Mouse (Mus musculus) lung, postnatal 4 days (tissue): ENCODE results near the gene Timm50.

ENCODE experiments used
- DNase-seq, 2 experiments: peaks; one replicate each; pipeline ENCODE4 v3.0.0; 2021

Gene Timm50

DNA sequence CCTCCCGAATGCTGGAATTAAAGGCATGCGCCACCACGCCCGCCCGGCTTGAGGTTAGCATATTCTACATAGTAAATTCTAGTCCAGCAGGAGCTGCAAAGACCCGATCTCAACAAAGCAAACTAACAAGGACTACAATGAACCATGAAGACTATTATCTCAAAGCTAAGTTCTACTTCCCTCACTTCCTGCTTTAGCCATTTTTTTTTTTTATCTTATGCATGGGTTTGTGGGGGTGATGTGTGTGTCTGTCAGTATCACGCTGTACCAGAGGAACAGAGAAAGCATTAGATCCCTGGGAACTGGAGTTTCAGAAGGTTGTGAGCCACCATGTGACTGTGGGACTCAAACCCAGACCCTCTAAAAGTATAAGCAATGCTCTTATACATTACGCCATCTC lies 13.4 kb upstream of the Timm50 start:
- no peak for DNase-seq

DNA sequence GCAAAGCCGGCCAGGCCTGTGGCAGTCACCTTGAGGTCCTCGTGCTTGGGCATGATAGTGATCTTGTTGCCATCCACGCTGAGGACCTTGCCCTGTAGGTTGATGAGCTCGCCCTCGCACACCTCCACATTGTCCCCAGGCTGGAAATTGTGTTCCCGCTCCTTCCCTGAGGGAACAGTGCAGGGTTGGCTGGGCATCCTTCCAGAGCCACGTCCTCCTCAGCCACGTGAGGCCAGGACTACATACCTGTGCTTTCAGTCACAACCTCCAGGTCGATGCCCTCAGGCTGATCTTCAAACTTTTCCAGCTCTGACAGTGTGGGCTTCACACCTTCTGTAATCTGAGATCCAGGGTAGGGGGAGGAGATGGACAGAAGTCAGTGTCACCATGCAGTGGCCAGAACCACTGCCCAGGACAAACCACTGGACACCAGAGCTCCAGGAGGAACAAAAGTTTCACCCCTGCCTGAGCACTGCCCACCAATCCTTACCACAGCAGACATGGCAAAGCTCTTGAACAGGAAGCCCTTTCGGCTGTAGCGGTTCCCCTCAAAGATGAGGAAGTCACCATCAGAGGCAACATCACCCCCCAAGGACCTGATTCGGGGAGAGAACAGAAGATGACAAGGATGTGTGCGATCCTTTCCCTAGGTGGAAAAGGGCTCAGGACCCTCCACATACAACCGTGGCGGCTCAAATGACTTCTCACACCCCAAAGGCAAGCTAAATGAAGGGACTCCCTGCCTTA lies 10.3 kb upstream of the Timm50 start:
- no peak for DNase-seq

DNA sequence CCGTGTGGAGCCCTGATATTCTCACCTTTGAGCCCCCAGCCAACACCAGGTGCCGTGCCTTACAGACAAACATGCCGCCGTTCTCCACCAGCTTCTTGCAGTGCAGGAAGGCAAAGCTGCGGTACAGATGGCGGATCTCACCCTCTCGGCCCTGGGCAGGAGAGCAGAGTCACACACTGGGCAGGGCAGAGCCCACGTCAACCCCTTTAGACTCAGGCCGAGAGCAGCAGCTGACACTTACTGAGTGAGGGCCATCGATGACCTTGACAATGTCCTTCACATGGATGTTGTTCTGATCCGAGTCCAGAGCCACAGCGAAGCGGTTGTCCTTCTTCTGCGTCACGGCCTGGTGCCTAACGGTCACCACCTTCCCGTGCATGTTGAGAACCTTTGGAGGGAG lies 6.8 kb upstream of the Timm50 start:
- no peak for DNase-seq

DNA sequence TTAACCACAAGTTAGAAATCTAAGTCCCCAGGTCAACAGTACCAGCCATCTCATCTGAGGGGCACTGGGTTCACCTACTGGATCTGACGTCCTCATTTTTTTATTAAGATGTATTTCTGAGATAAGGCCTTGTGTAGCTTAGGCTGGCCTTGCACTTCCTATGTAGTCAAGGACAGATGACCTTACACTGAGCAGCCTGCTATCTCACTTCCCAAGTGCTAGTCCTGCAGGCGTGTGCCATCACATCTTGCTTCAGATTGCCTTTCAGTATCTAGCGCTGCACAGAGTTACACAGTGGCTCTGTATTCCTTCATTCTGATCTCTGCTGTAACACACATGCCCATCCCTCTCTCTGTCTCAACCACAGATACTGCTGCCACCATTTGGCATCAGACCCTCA lies 6.2 kb upstream of the Timm50 start:
- no peak for DNase-seq

DNA sequence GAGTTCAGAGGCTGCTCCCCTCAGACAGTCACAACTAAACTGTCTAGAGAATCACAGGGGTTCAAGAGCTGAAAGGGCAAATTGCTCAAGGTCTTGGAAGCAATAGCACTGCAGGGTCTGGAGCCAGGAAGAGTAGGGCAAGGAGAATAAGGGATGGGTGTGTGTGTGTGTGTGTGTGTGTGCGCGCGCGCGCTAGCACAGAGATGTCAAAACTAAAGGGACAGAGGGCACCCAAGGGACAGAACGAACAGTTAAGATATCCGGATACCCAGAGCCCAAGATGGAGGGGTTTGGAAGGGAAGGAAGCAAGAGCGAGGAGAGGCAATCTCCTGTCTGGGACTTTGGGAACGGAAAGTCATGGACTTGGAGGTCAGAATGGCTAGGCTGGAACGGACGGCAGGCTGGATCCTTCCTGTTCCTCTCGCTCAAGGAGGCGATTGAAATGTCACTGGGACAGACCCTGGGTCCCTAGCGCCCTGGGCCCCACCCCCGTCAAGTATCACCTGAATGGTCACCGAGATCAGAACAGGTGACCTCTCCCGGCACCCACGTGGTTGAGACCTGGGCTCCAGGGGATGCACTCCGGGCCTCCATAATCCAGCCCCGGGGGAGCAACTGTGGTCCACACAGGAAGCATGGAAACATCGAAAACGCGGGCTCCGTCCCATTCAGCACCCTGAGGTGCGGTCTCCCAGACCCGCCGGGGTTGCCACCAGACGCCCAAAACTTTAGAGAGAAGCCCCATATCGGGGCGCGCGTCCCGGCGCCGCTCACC lies 534 bp downstream of the Timm50 start:
- DNase-seq = no peak

DNA sequence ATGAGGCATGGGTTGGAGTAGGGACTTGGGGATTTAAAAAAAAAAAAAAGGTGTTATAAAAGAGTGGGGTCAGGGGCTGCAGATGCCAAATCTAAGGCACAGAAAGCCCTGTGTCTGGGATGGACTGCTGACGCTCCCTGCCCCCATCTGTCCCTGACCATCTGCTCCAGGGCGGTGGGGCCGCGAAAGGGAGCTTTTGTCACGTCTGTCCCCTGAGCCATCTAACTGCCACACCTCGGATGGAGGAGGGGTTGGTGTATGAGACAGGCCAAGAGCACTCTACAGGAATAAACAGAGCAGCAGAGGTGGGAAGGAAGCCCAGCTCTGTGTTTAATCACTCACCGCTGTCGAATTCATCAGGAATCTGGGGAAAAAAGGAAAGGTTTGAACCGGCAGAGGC lies 2.1 kb downstream of the Timm50 start:
- no peak for DNase-seq

DNA sequence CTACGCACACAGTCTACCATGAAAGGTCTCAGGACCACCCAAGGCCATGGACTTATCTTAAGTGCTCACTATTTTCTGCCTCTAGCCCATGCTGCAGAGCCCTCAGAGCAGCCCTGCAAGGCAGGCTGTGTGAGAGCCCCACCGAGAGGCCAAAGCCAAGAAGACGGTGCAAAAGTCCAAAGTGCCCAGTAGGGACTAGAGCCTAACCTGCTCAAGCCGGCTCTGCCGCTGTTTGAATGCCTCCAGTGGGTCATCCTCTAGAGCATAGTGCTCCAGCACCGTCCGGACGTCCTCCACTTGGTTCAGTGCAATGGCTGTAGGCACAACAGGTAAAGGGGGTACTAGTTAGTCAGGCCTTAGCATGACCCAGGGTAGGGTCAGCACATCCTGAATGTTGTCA lies 5.7 kb downstream of the Timm50 start:
- no peak for DNase-seq

DNA sequence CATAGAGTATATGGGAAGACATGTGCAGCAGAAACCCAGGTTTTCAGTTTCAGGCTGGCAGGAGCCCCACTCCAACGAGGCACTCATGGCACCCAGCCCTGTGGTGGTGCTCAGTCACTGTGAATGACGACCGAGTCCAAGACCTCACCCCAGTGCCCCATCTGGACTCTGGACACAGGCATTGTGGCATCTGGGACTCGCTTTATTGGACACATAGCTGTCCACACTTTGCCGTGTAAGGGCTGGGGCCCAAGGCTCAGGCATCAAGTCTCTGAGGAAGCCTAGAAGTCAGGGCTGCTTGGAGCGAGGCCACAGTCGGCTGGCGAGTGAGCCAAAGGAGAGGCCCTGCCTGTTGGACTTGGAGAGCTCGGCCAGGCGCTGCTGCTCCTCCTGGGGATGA lies 6.2 kb downstream of the Timm50 start:
- no peak for DNase-seq

DNA sequence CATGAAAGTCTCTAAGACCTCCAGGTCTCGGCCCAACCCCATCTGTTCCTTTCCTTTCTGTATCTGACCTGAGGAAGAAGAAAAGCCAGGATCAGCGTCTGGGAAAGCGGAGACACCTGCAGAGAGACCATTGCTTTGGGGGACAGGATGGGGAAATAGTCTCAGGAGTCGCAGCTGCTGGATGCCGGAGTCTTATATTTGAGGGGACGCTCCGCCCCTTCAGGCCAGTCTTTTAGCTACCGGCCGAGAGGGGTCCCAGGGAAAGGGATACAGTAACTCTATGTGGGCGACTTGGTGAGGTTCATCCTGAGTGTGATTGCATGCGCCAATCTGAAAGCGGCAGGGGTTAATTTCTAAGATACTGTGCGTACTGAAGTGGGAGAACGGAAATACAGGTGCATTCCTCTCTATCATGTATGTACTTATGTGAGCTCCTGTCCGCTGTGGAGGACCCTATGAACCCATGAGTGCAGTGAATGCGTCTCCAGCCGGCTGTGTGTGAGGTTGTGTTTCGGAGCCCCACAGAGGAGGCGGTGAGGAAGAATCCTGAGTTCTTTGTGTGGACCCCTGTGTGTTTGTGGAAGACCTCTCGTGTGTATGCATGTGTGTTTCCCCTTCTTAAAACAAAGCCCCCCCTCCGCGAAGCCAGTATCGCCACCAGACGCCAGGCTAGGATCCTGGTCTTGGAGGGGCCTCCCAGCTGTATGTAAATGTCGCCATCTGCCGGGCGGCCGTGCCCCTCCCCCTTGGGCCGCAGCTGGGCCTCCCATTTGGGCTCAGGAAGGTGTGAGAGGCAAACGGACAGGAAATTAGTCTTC lies 10.0 kb downstream of the Timm50 start, which contains the start of gene Dll3:
TSS of gene Dll3 (minus strand) at position 623 of the 818 bp plus-strand sequence.
- peak; percentile 71 for DNase-seq

DNA sequence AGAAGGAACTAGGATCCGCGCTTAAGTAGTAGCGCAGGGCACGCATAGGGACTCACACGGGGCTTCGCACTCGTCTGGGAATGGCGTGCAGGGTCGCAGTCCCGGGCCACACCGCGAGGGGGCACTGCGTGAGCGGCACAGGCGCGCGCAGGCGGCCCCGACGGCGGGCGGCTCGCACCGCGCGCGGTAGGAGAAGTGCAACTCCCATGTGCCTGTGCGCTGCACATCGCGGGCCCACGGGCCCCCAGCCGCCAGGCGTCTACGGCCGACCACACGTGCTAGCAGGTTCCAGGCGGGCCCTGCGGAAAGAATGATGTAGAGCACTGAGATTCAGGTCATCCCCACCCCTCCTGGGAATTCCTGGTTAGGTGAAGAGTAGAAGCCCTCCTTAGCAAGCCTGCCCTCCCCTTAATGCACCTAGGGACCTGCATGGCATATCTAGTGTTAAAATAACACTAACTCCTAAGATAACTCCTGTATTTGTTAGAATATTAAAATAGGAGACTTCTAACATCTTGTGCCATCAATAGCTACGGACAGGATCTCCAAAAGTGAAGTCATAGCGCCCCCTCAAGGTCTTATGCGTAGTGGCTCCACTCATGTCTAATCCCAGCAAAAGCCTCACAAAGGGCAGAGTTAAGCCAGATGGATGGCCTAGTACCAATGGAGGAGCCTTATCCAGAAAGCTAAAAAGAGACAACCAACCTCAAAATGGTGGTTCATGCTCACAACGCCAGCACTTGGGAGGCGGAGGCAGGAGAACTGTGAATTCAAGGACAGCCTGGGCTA lies 12.8 kb downstream of the Timm50 start:
- DNase-seq = peak in 1 of 2 experiments; percentile 55

DNA sequence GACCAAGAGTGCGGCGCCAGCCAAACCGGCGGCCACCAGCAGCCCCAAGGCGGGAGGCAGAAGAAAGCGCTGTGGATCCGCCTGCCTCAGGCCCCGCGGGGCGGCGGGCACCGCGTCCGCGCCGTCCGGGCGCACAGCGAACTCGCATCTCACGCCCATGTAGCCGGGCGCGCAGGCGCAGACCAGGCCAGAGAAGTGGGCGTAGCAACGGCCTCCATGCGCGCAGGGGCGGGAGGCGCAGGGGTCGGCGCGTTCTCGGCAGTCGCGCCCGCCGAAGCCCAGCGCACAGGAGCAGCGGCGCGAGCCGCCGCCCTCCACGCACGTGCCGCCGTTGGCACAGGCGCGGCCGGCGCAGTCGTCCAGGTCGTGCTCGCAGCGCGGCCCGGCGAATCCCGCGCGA lies 17.4 kb downstream of the Timm50 start:
- peak; percentile 64 to 78 for DNase-seq

DNA sequence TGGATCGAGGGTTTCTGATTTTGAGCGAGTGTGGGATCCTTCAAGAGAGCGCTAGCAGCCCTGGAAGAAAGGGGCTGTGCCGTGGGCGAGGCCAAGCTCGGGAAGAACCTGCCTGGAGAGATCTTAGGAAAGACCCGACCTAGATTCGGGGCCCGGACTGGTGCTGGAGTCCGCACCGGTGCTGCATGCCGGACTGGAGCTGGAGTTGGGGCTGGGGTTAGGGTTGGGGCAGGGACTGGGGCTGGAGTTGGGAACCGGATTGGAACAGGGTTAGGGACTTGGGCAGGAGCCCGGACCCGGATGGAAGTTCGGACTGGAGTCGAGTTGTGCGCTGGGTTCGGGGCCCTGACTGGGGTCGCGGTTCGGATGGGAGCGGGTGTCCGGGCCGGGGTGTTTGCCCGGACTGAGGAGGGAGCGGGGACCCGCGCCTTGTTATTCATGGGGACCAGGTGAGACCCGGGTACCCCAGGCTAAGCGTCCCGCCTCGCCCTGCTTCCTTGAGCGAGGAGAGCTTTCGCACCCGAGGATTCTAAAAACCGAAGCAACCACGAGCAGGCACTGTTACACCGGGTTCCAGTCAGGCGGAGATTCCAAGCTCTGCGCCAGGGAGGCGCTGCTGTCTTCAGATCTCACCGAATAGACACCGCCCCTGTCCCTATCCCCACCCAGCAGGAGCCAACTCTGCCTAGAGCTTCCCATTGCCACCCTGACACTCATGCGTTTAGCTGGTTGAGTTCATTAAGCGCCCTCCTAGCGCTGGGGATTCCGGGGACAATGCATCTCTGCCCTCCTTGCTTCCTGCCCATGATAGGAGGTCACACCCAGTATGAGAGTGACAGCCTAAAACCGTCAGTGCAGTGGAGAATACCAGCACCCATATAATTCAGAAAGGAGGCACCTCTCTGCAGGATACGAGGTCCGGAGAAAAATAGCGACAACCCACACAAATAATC lies 21.0 kb downstream of the Timm50 start, which contains the start of gene Selenov:
TSS of gene Selenov (minus strand) at position 549 of the 953 bp plus-strand sequence.
- peak; percentile 17 to 40 for DNase-seq

DNA sequence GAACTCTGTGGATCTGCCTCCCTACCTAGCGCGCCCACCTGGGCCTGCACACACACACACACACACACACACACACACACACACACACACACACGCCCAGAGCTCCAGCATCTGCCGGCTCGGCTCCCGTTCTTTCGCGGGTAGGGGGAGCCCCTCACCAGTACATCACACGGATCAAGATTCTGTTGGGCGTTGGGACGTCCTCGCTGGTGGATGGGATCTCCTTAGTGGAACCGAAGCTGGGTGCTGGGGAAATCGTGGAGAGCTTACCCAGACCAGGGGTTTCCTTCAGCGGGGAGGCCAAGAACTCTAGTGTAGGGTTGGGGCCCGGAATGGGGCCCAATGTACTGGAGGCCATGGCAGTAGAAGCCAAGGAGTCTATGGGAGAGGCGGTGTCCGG lies 21.7 kb downstream of the Timm50 start:
- DNase-seq = peak in 1 of 2 experiments; percentile 43

DNA sequence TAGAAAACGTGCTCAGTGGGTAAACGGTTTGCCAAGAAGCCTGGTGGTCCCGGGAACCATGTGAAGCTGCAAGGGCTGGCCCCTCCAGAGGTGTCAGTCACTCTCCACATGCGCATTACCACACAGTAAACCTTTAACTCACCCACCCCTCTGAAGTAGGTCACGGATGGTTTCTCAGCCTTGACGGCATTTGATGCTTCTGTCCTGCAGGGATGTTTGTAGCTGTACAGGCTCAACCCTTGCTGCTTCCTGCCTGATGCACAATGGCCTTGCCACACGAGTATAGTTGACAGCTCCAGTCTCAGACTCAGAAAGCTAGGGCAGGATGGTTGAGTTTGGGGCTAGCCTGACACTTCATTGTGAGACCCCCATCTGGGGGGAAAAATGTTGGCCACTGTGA lies 31.2 kb downstream of the Timm50 start:
- DNase-seq = no peak

DNA sequence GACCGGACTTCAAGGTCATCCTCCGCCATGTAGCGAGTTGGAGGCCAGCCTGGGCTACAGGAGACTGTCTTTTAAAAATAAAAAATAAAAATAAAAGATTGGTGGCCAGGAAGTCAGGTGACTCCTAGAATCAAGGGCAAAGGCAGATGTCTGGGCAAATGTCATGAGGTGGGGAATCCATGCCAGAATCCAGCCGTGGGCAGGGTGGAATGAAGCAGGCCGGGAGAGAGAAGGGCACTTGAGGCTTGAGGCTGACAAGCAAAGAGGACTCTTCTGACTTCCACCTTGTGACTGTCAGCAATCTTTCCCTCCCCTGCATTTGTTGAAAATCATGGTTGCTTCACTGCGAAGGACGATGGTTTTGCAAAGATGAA lies 33.6 kb downstream of the Timm50 start:
- DNase-seq = no peak

DNA sequence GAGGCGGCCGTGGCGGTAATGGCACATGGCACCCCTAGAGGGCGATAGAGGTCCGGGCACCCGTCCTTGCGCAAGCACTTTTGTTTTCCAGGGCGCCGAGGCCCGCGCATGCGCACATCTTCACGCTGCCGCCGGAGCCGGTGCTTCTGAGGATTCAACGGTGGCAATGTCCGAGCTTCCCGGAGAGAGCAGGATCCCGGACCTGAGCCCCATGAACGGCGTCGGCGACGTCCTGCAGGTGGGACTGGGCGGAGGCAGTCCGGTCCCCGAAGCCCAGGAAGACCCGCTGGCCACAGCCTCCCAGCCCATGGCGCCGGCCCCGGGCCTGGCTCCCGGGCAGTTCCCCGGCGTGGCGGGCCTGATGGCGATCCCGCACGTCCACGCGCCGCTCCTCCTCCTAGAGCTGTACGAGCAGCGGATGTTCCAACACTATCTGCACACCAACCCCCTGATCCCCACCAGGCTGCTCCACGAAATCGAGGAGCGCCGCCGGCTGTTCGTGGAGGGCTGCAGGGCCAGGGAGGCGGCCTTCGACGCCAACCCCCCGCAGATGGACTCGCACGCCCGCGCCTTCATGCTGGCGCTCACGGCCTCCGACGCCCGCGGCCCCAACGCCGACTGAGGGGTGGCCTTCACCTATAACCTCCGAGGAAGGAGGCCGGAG lies 34.1 kb downstream of the Timm50 start, which contains the start of gene Eid2b:
TSS of gene Eid2b (plus strand) at position 125 of the 664 bp plus-strand sequence.
- peak; percentile 95 to 97 for DNase-seq

DNA sequence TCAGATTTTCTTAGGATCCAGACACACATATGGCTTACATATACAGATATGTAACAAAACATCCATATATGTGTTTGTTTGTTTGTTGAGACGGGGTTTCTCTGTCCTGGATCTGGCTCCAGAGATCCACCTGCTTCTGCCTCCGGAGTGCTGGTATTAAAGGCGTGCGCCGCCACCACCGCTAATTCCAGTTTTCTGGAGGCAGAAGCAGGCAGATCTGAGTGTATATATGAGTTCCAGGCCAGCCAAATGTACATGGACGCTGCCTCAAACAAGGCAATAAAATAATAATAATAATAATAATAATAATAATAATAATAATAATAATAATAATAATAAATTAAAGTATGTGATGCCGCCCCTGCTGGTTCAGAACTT lies 34.6 kb downstream of the Timm50 start:
- no peak for DNase-seq

DNA sequence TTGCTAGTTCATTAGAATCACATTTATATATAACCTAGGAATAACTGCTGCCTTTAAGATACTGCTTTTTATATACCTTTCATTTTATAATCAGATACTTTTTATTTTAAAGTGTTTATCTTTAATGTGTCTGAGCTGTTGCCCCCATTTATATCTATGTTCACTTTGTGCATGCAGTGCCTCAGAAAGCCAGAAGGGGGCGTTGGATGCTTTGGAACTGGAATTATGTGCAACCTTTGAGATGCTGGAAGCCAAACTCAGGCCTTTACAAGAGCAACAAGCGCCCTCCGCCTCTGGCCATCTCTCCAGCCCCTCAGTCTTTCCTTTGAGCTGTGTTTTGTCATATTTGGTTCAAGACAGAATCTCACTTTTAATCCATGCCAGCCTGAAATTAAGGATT lies 40.1 kb downstream of the Timm50 start:
- no peak for DNase-seq

DNA sequence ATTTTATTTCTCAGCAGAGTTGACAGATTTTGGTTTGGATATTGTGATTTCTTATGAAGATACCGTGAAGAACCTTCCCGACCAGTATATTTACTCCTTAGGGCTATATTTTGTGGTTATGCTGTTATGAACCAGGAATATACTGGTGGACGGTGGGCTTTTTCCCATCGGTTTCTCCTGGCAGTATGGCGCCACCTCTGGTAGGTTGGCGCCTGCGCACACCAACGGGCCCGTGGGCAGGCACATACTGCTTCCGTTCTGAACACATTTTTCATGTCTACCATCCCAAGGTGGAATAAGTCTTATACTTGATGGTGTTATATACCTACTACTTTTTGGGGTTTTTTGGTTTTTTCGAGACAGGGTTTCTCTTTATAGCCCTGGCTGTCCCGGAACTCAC lies 42.5 kb downstream of the Timm50 start:
- no peak for DNase-seq

DNA sequence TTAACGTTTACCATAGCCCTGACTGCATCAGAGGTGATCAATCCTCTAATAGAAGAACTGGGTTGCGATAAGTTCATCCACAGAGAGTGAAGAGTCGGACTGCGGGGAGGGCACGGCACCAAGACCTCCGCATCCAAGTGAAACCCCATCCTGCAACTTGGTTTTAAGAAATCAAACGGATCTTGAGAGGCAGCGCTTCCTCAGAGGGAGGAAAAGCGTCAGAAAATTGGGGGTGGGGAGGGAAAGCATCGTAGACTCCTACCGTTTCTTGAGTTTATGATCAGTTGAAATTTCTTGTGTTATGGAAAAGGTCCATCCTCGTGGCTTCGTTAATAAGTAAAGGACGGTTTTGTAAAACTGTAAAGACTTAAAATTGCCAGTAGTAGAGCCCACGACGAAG lies 43.3 kb downstream of the Timm50 start:
- no peak for DNase-seq

DNA sequence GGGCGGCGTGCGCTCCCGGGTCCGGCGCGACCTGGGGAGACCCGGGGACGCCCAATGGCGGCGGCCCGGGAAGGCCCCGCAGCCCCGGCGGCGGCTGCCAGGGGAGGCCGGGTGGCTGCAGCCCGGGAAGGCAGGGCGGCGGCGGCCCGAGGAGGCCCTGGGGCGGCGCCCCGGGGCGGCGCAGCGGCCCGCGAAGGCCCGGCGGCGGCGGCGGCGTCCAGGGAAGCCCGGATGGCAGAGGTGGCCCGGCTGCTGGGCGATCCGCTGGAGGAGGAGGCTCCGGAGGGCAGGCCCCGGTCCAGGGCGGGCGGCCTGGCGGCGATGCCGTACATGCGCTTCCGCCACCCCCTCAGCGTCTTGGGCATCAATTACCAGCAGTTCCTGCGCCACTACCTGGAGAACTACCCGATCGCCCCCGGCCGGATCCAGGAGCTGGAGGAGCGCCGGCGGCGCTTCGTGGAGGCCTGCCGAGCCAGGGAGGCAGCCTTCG lies 43.8 kb downstream of the Timm50 start:
- peak; percentile 64 to 74 for DNase-seq
